Mouse (Mus musculus): ENCODE results near the gene Nr1i2. TPM values are rescaled to one million over a fixed set of nuclear protein-coding genes. Genes with fewer than 3 reads are reported as not detected.

The Nr1i2 gene
- polyA plus RNA-seq, 1 experiment from 2014 or later, result not detected

DNA sequence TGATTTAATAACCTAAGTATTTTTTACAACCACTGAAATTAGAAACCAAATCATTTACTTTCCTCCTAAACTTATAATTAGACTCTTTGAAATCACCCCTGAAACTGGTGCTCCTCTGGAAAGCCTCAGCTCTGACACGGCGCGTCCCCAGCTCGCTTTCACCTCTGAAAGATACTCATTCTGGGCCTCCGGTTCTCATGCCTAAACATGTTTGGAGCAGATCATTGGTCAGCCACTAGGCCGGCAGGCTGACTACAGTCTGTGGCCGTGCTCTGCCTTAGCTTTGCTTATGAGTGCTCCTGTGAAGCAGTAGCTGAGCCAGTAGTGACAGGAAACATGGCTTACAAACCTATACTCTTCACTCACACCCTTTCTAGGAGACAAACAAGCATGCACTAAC is 89.4 kb downstream of the Nr1i2 start:
- Histone ChIP-seq H3K27me3 (ENCODE audit: insufficient read depth, low read length) (no peaks in the 10 kb centered on the region), H3K36me3 (ENCODE audit: insufficient read depth) (peaks cover 30% of the 10 kb centered on the region; the same call in 1 of the 2 replicates), H3K9ac (no peak overlapping the region), H3K4me2 (no peak overlapping the region), H3K4me1 (ENCODE audit: insufficient read depth) (no peaks in the 10 kb centered on the region), H3K27ac (ENCODE audit: low read depth) (no peak overlapping the region), H3K9me3 (ENCODE audit: low read depth, low read length) (no peaks in the 10 kb centered on the region), H3K4me3 (ENCODE audit: low read depth, low read length) (no peak overlapping the region)
- TF ChIP-seq CTCF (IDR thresholded peaks at IDR 0.05; ENCODE audit: low read depth), result no peak
- 91% methylated on average over 7 of the region's 7 CpGs for WGBS
- DNase-seq (no peak), ATAC-seq (ENCODE audit: insufficient read depth) (no peak)

Other genes with a start within 250 kb of the Nr1i2 start
- gene Gsk3b, start 205.8 kb downstream of the Nr1i2 start, polyA plus RNA-seq (2014; fragmentation: Nextera tagmentation; extraction: Ambion mirVana), result 62.6 and 63.0 TPM in 2 replicates
- 0.12 and 0.14 TPM in 2 replicates for gene Maats1, start 47.3 kb upstream of the Nr1i2 start, polyA plus RNA-seq (2014; fragmentation: Nextera tagmentation; extraction: Ambion mirVana)
- 126 and 149 TPM in 2 replicates for gene Cox17, start 52.2 kb upstream of the Nr1i2 start, polyA plus RNA-seq (2014; fragmentation: Nextera tagmentation; extraction: Ambion mirVana)
- not detected in 2 replicates for gene Gm21987, start 52.2 kb upstream of the Nr1i2 start, polyA plus RNA-seq (2014; fragmentation: Nextera tagmentation; extraction: Ambion mirVana)
- 1.0 and 5.2 TPM in 2 replicates for gene Popdc2, start 67.4 kb upstream of the Nr1i2 start, polyA plus RNA-seq (2014; fragmentation: Nextera tagmentation; extraction: Ambion mirVana)
- gene Pla1a, start 138.3 kb upstream of the Nr1i2 start, polyA plus RNA-seq (2014; fragmentation: Nextera tagmentation; extraction: Ambion mirVana), result 0.14 TPM in 1 of 2 replicates, not detected in the other
- gene Adprh, start 157.9 kb upstream of the Nr1i2 start, polyA plus RNA-seq (2014; fragmentation: Nextera tagmentation; extraction: Ambion mirVana), result 82.9 and 91.4 TPM in 2 replicates
- 0.30 and 0.39 TPM in 2 replicates for gene Cd80, start 160.7 kb upstream of the Nr1i2 start, polyA plus RNA-seq (2014; fragmentation: Nextera tagmentation; extraction: Ambion mirVana)
- gene Timmdc1, start 227.8 kb upstream of the Nr1i2 start, polyA plus RNA-seq (2014; fragmentation: Nextera tagmentation; extraction: Ambion mirVana), result 23.1 and 25.1 TPM in 2 replicates